In genomic region chr2:60814788-60815187, GRCm38 (mm10) we compare ENCODE assay signal across 16 mouse cellular contexts.
DNase-seq lines count a peak whose midpoint lies in the region; ATAC-seq and TF ChIP-seq lines count a peak whose summit lies in the region.
"Had no signal": no experiment of that assay in that cellular context is flagged by ENCODE, and none has a peak within 500 bp of the region (broad histone marks: within the 10 kb centered on the region; RNA-seq: fewer than 3 reads in every experiment).

No protein-coding gene starts in this region.

- H3K9ac ChIP-seq in heart, embryonic 13.5 days: no peak overlapping the region
- H3K9ac ChIP-seq in midbrain, postnatal 0 days (replicated peaks; ENCODE audit: low read length, poor library complexity, severe bottlenecking): no peak overlapping the region
- no peak overlapping the region for H3K9ac ChIP-seq in midbrain, embryonic 11.5 days (ENCODE audit: low read length)
- no peak overlapping the region for H3K9ac ChIP-seq in forebrain, embryonic 15.5 days (replicated peaks)
- H3K9ac ChIP-seq: liver, embryonic 13.5 days had no signal

- intact Hi-C loops in heart, postnatal 25 days (cut with DNase I): loop anchor here (5.0 kb wide), 1 partner anchor 108 kb away; no protein-coding TSS in a partner anchor

- no peaks in the 10 kb centered on the region for H3K9me3 ChIP-seq in heart, embryonic 13.5 days
- H3K9me3 ChIP-seq in midbrain, postnatal 0 days (ENCODE audit: low read length): no peaks in the 10 kb centered on the region
- H3K9me3 ChIP-seq in midbrain, embryonic 11.5 days (ENCODE audit: control insufficient read depth, low read length): no peaks in the 10 kb centered on the region
- no peaks in the 10 kb centered on the region for H3K9me3 ChIP-seq in forebrain, embryonic 15.5 days
- H3K9me3 ChIP-seq: G1E; liver, embryonic 13.5 days had no signal

- no peaks in the 10 kb centered on the region for H3K27me3 ChIP-seq in heart, embryonic 13.5 days (replicated peaks)
- H3K27me3 ChIP-seq in midbrain, postnatal 0 days (ENCODE audit: insufficient read depth, low read length): no peaks in the 10 kb centered on the region
- H3K27me3 ChIP-seq in midbrain, embryonic 11.5 days (ENCODE audit: control insufficient read depth, insufficient read depth, low read length): no peaks in the 10 kb centered on the region; the same call in 1 of the 2 replicates
- H3K27me3 ChIP-seq in forebrain, embryonic 15.5 days: peaks cover 9% of the 10 kb centered on the region; the same call in 1 of the 2 replicates
- H3K27me3 ChIP-seq: liver, embryonic 13.5 days had no signal

- H3K4me3 ChIP-seq in heart, embryonic 13.5 days: no peak overlapping the region
- H3K4me3 ChIP-seq in layer of hippocampus, adult 2 months: no peak overlapping the region; the same call in 1 of the 2 replicates
- no peak overlapping the region for H3K4me3 ChIP-seq in midbrain, postnatal 0 days (ENCODE audit: low read depth, low read length)
- no peak overlapping the region for H3K4me3 ChIP-seq in midbrain, embryonic 11.5 days (ENCODE audit: low read depth, low read length)
- no peak overlapping the region for H3K4me3 ChIP-seq in forebrain, embryonic 15.5 days
- H3K4me3 ChIP-seq: liver, embryonic 13.5 days; myocyte had no signal

- no peak for TF ChIP-seq CTCF in layer of hippocampus, adult 2 months (conservative IDR thresholded peaks at IDR 0.05)
- TF ChIP-seq CTCF in midbrain, postnatal 0 days (IDR thresholded peaks at IDR 0.05): no peak

- 65% methylated on average over 6 of the region's 6 CpGs for WGBS in heart, embryonic 13.5 days
- WGBS in midbrain, postnatal 0 days: 78% methylated on average over 6 of the region's 6 CpGs
- WGBS in midbrain, embryonic 11.5 days: 91% methylated on average over 6 of the region's 6 CpGs
- WGBS in forebrain, embryonic 15.5 days: 74% methylated on average over 6 of the region's 6 CpGs

- H3K36me3 ChIP-seq in heart, embryonic 13.5 days: peaks cover 2% of the 10 kb centered on the region; the same call in 1 of the 2 replicates
- no peaks in the 10 kb centered on the region for H3K36me3 ChIP-seq in midbrain, postnatal 0 days (ENCODE audit: insufficient read depth, low read length)
- H3K36me3 ChIP-seq in midbrain, embryonic 11.5 days (ENCODE audit: control insufficient read depth, insufficient read depth, low read length): no peaks in the 10 kb centered on the region
- H3K36me3 ChIP-seq in forebrain, embryonic 15.5 days: no peaks in the 10 kb centered on the region
- H3K36me3 ChIP-seq: liver, embryonic 13.5 days had no signal

- DNase-seq in heart, postnatal 25 days (ENCODE audit: low spot score): no peak
- no peak for DNase-seq in layer of hippocampus, adult 2 months (ENCODE audit: low spot score in 2 of 2)
- no peak for DNase-seq in layer of hippocampus, postnatal 10 days (ENCODE audit: low spot score in 2 of 2)
- DNase-seq in midbrain, postnatal 0 days (ENCODE audit: low spot score): peak; percentile 42
- no peak for DNase-seq in midbrain, embryonic 11.5 days (ENCODE audit: low spot score, missing footprints)
- DNase-seq: cerebellum, adult 9-11 months; embryo, embryonic 11 days; gastrocnemius, postnatal 14 days; kidney, adult 11 months; liver, embryonic 13.5 days had no signal

- H3K4me1 ChIP-seq in heart, embryonic 13.5 days: peaks cover 79% of the 10 kb centered on the region
- H3K4me1 ChIP-seq in midbrain, postnatal 0 days (ENCODE audit: insufficient read depth, low read length): no peaks in the 10 kb centered on the region
- no peaks in the 10 kb centered on the region for H3K4me1 ChIP-seq in midbrain, embryonic 11.5 days (ENCODE audit: control insufficient read depth, insufficient read depth, low read length)
- no peaks in the 10 kb centered on the region for H3K4me1 ChIP-seq in forebrain, embryonic 15.5 days

- no peak overlapping the region for H3K4me2 ChIP-seq in heart, embryonic 13.5 days
- no peak overlapping the region for H3K4me2 ChIP-seq in midbrain, postnatal 0 days (ENCODE audit: low read depth, low read length, poor library complexity, severe bottlenecking)
- no peak overlapping the region for H3K4me2 ChIP-seq in midbrain, embryonic 11.5 days
- H3K4me2 ChIP-seq in forebrain, embryonic 15.5 days (replicated peaks): no peak overlapping the region
- H3K4me2 ChIP-seq: liver, embryonic 13.5 days had no signal

- H3K27ac ChIP-seq in heart, embryonic 13.5 days (replicated peaks): 0 out of 2 replicates have a peak overlapping the region, but pooled peaks have one; percentile 2
- 0 out of 2 replicates have a peak overlapping the region, but pooled peaks have one; percentile 39 for H3K27ac ChIP-seq in layer of hippocampus, adult 2 months
- H3K27ac ChIP-seq in midbrain, postnatal 0 days (ENCODE audit: low read depth, low read length): no peak overlapping the region
- H3K27ac ChIP-seq in midbrain, embryonic 11.5 days (ENCODE audit: low read depth, low read length): no peak overlapping the region
- no peak overlapping the region for H3K27ac ChIP-seq in forebrain, embryonic 15.5 days (replicated peaks)
- H3K27ac ChIP-seq: liver, embryonic 13.5 days had no signal

- ATAC-seq in heart, embryonic 13.5 days (ENCODE audit: extremely low read depth, insufficient number of reproducible peaks, low FRiP score, low TSS enrichment): no peak
- no peak for ATAC-seq in midbrain, postnatal 0 days (ENCODE audit: low FRiP score)
- ATAC-seq in midbrain, embryonic 11.5 days (ENCODE audit: low FRiP score): no peak
- no peak for ATAC-seq in forebrain, embryonic 15.5 days (replicated peaks)
- ATAC-seq: activated CD4-positive, CD25-positive, alpha-beta regulatory T cell, adult 4 months; forebrain, embryonic 14.5 days had no signal

Comparison
In these comparisons a context has a peak if more than half of its experiments do, and no peak if none do; other contexts are left out.
1. H3K27ac ChIP-seq: peak in heart, embryonic 13.5 days (single experiment) and layer of hippocampus, adult 2 months (single experiment); none in midbrain, postnatal 0 days (single experiment), midbrain, embryonic 11.5 days (single experiment) and forebrain, embryonic 15.5 days (single experiment).